Mouse (Mus musculus): Measurements from ENCODE around the gene P3h1.
A peak's percentile ranks its signal among the peaks of the same experiment; 100 is the strongest.

Gene P3h1

DNA sequence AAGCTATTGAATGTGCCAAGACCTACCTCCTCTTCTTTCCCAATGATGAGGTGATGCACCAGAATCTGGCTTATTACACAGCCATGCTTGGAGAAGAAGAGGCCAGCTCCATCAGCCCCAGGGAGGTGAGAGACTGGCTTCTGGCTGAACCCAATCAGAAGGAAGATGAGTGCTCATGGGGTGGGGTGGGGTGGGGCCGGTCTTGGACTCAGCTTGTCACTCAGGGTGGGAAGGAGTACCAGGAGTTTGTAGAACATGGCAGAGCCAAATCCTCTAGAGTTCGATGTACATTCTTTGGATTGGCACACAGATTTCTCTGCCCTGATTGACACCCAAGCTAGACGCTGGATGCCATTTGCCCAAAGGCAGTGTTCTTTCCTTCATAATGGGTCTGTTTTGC is 5.9 kb downstream of the P3h1 start:
- DNase-seq (ENCODE audit: low spot score) = no peak

- DNase-seq (ENCODE audit: low spot score) = no peak
Measured at GRCm38 (mm10) chr4:119239181-119239682, 6.5 kb downstream of the P3h1 start.

DNA sequence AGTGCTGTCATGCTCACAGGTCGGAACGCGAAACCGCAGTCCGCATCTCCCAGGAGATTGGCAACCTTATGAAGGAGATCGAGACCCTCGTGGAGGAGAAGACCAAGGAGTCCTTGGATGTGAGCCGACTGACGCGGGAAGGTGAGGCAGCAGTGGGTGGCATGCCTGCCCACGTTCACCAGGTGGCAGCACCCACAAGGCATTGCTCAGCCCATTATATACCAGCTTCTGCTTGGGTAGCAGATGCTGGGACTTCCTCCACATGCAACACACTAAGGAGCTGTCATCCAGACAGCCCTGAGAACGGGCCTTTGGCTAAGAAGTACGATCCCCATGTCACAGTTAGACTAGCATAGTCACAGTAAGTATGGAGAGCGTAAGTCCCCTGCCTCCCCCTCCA is 8.9 kb downstream of the P3h1 start:
- DNase-seq (ENCODE audit: low spot score) = no peak

- no peak for DNase-seq (ENCODE audit: low spot score)
Measured at GRCm38 (mm10) chr4:119242571-119242970, 9.9 kb downstream of the P3h1 start.

- DNase-seq (ENCODE audit: low spot score) = no peak
Measured at GRCm38 (mm10) chr4:119244468-119245240, 11.9 kb downstream of the P3h1 start.

- peak; percentile 45 for DNase-seq (ENCODE audit: low spot score)
Measured at GRCm38 (mm10) chr4:119245556-119245955, 12.8 kb downstream of the P3h1 start.

- DNase-seq (ENCODE audit: low spot score) = no peak
Measured at GRCm38 (mm10) chr4:119245961-119246360, 13.2 kb downstream of the P3h1 start.

- DNase-seq (ENCODE audit: low spot score) = no peak
Measured at GRCm38 (mm10) chr4:119246688-119247225, 14.0 kb downstream of the P3h1 start.

GRCm38 (mm10) chr4:119247462-119248235 is 14.9 kb downstream of the P3h1 start:
- DNase-seq (ENCODE audit: low spot score) = peak; percentile 74

DNA sequence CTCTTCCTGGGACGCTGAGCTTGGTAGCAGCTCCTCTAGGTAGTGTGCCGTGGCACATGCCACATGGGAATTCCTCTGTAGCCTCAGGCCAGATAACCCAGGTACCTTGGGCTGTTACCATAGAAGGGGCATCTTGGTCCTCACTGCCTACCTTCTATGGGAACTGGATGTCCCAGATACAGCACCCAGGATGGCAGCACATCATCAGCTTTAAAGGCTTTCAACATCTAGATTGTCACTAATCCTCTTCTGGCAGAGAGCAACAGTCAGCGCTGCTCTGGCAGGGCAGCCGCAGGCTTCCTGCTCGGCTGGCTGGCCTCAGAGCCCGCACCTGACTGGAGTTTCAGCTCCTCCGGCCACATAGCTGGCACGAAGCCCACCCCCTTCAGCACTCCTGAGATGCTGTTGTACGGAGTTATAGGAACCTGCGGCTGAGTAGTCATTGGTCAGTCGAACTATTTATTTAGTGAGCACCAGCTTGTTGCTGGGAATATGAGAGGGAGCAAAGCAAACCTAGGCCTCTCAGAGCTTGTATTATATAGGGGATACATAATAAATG is 15.8 kb downstream of the P3h1 start:
- no peak for DNase-seq (ENCODE audit: low spot score)

DNA sequence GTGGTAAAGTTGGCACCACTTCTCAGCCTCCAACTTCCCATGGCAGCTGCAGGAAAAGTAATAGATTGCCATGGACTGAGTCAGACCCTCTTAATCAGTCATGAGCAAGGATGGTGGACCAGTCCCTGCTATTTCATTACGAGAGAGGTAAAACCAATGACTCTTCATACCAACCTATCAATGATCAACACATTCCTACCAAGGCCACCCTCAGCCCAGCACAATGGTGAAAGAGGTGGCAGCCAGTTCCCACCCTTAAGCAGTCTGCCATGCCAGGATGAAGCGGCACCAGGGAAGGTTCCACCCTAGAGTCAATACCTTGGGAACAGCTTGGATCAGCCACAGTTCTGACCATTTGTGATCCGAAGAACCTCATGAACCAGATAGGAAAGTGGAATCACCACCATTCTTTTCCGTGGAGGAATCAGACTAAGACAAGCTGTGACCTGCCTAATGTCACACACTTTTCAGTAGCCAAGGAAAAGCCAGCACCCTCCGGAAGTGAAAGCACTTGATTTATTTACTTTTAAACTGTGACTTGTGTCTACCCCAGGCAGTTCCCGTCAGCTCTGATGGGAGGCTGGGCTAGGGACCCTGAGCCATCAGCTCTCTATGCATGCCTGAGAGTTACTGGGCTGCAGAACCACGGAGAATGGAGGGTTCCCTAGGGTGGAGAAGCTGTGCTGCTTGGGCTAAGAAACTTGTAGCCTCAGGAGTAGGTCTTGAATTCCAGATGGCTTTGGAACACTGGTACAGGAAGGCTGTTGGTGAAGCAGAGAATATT is 19.5 kb downstream of the P3h1 start:
- no peak for DNase-seq (ENCODE audit: low spot score)

- no peak for DNase-seq (ENCODE audit: low spot score)
Measured at GRCm38 (mm10) chr4:119254012-119254618, 21.4 kb downstream of the P3h1 start.

GRCm38 (mm10) chr4:119255351-119255750 is 22.6 kb downstream of the P3h1 start, which contains the start of gene Cldn19:
Gene Cldn19 (plus strand): TSS chr4:119255414.
- DNase-seq (ENCODE audit: low spot score) = no peak

- DNase-seq (ENCODE audit: low spot score) = no peak
Measured at GRCm38 (mm10) chr4:119257083-119257482, 24.4 kb downstream of the P3h1 start.

DNA sequence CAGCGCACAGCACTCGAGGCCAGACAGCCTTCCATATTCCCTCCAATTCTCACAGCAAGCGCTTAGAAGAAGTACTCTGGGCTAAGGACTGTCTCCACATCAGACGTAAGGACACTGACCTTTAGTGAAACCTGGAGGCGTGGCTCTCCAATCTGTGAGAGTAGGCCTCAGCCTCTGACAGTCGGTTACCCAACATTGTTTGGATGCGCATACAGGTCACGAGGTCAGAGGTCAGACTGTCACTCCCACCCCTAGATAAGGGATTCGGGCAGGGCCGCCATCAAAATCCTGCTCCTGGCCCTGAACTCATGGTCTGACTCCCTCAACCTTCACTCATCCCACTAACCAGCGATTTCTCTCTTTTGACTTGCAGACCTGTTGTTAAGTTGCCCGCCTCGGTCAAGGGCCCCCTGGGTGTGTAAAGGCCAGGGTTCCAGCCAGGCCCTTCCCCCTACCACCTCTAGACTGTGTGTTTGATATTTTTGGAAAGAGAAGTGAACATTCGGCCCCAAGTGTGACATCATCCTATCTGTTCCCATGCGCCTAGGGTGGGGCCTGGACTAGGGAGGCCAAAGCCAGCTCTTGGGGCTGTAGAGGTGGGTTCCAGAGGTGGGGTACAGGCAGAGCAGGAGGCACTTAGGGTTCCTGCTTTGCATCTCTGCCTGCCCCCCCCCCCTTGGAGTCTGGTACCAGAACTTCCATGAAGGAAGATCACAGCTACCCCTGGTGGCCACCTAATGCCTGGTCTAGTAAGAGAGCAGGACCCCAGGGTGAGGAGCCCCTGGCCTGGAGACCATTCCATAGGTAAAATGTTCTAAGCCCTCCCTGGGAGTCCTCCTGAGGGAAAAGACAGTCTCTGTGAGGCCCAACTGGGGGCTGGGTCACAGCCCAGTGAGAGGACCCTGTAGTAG is 26.9 kb downstream of the P3h1 start:
- DNase-seq (ENCODE audit: low spot score) = no peak

DNA sequence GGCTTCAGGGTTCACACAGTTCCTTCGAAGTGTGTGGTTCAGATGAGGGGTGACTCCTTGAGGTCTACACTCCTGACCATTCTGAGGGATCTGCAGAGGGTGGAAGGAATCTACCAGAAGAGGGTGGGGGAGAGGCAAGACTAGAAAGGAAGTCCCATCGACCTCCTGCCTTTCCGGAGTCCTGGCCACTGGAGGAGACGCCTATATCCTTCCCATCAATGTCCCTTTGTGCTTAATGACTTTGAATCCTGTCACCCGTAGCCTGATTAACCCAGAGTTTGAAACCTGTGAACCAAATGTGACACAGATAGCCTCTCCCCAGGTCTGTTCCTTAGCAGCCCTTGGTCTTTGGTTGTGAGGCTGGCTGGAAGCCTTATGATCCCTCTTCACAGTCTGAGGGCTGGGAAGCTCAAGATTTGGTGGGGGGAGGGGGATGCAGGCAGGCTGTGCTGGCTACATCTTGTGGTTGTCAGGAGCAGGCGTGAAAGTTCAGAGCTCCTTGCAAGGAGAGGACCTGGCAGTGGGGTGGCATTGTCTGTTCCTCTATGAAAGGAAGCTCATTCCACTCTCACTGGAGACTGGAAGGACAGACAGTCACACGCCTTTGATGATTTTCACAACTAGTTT is 28.5 kb downstream of the P3h1 start:
- no peak for DNase-seq (ENCODE audit: low spot score)

- no peak for DNase-seq (ENCODE audit: low spot score)
Measured at GRCm38 (mm10) chr4:119262483-119262882, 29.8 kb downstream of the P3h1 start.

DNA sequence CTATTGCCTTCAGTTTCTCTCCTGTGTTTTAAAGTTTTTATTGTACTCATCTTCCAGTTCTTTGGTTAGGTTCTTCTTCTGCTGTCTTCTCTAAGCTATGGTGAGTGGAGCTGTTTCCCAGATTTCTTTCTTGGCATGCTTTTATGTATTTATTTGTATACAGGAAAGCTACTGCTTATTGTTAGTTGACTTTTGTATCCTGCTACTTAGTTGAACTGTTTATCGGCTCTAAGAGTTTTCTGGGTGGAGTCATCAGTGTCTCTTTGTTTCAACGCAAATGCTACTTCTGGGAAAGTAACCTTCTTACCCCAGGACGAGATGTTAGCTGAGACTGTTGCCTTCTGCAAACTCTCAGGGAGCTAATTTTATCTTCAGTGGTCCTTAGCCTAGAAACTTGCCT is 30.7 kb downstream of the P3h1 start:
- no peak for DNase-seq (ENCODE audit: low spot score)

GRCm38 (mm10) chr4:119266606-119267005 is 33.9 kb downstream of the P3h1 start:
- no peak for DNase-seq (ENCODE audit: low spot score)

DNA sequence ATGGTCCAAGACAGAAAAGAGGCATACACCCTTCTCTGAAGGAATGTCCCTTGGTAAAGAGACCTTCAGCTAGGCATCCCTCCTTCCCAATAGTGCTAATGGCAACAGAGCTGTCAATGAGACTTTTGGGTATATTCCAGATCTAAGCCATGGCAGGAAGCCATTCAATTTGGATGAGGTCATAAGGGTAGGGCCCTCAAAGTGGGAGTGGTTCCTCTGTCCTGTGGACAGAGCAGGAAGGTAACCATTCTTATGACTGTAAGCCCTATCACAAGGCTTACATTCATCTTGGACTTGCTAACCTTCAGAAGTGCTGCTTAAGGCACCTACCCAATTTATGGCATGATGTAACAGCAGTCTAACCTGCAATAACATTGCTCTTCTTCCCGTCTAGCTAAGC is 41.9 kb downstream of the P3h1 start:
- no peak for DNase-seq (ENCODE audit: low spot score)
